Comparison of ENCODE assay signal across 27 mouse cellular contexts in the genomic region with DNA sequence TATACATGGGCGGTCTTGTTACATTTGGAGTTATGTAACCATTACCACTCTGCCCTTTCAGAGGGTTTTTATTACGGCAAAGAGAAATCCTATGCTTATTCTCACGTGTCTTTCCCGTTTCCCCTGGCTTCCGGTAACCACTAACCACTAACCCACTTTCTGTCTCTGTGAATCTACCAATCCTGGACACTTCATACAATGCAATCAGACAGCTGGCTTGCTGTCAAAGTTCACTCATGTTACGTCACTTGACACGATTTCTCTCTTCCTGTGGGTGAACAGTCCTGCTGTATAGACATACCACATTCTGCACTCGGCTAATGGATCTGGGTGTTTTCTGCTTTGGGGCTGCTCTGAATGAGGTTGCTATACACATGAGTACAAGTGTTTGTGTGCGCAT.
DNase-seq lines count a peak whose midpoint lies in the region; ATAC-seq and TF ChIP-seq lines count a peak whose summit lies in the region.
"Had no signal": no experiment of that assay in that cellular context is flagged by ENCODE, and none has a peak within 500 bp of the region (broad histone marks: within the 10 kb centered on the region; RNA-seq: fewer than 3 reads in every experiment).

No protein-coding gene starts in this region.

- no peaks in the 10 kb centered on the region for H3K36me3 ChIP-seq in lung, postnatal 0 days (ENCODE audit: insufficient read depth, low read length)
- H3K36me3 ChIP-seq: liver, embryonic 13.5 days had no signal

- H3K9ac ChIP-seq in lung, postnatal 0 days (replicated peaks; ENCODE audit: low read depth), result no peak overlapping the region
- H3K9ac ChIP-seq: forebrain, embryonic 13.5 days; hindbrain, embryonic 13.5 days; limb, embryonic 12.5 days; liver, embryonic 13.5 days; lung, embryonic 15.5 days; midbrain, embryonic 13.5 days; neural tube, embryonic 12.5 days; stomach, embryonic 15.5 days had no signal

- peaks cover 8% of the 10 kb centered on the region for H3K4me1 ChIP-seq in lung, adult 2 months (ENCODE audit: control insufficient read depth, insufficient read depth, low read length)
- H3K4me1 ChIP-seq in lung, postnatal 0 days (ENCODE audit: insufficient read depth, low read depth, low read length), result peaks cover 4% of the 10 kb centered on the region; the same call in 1 of the 2 replicates

- peak; percentile 17 to 44 for DNase-seq in lung, adult 18-20 months
- no peak for DNase-seq in lung, adult 2 months
- DNase-seq in thymus, postnatal 25 days, result peak; percentile 14
- no peak for DNase-seq in thymus, postnatal 36 days
- peak; percentile 10 for DNase-seq in lung, postnatal 0 days (ENCODE audit: low spot score)
- no peak for DNase-seq in neural tube, embryonic 10.5 days (ENCODE audit: extremely low spot score, low spot score)
- no peak for DNase-seq in natural killer cell, adult 2 months (ENCODE audit: low spot score in 2 of 2)
- DNase-seq: adrenal gland, adult 8-10 months; cerebellum, adult 2 months; cerebellum, postnatal 14 days; gastrocnemius, postnatal 25 days; heart, postnatal 4 days; kidney, adult 8-10 months; kidney, postnatal 10 days; liver, embryonic 13.5 days had no signal

- H3K4me2 ChIP-seq in lung, postnatal 0 days (replicated peaks; ENCODE audit: low read depth, low read length), result no peak overlapping the region
- H3K4me2 ChIP-seq: forebrain, embryonic 13.5 days; heart, embryonic 11.5 days; hindbrain, embryonic 13.5 days; limb, embryonic 12.5 days; liver, embryonic 13.5 days; lung, embryonic 15.5 days; midbrain, embryonic 13.5 days; neural tube, embryonic 12.5 days; stomach, embryonic 15.5 days had no signal

- no peak overlapping the region for H3K4me3 ChIP-seq in lung, adult 2 months (replicated peaks; ENCODE audit: extremely low read depth, low read depth, low read length)
- H3K4me3 ChIP-seq in lung, postnatal 0 days (ENCODE audit: low read depth, low read length), result no peak overlapping the region
- H3K4me3 ChIP-seq: forebrain, embryonic 13.5 days; hindbrain, embryonic 13.5 days; limb, embryonic 12.5 days; liver, embryonic 13.5 days; lung, embryonic 15.5 days; midbrain, embryonic 13.5 days; neural tube, embryonic 12.5 days; stomach, embryonic 15.5 days had no signal

- no peaks in the 10 kb centered on the region for H3K27me3 ChIP-seq in lung, postnatal 0 days (replicated peaks; ENCODE audit: insufficient read depth, low read length)
- H3K27me3 ChIP-seq: CH12.LX; hindbrain, embryonic 13.5 days; lung, embryonic 15.5 days; midbrain, embryonic 13.5 days; neural tube, embryonic 12.5 days; stomach, embryonic 15.5 days had no signal

- 69% methylated on average over 9 of the region's 9 CpGs for WGBS in lung, adult 2 months
- WGBS in lung, postnatal 0 days, result 64% methylated on average over 9 of the region's 9 CpGs

- TF ChIP-seq CTCF in lung, adult 2 months (IDR thresholded peaks at IDR 0.05; ENCODE audit: insufficient read depth, low read length), result no peak
- no peak for TF ChIP-seq CTCF in lung, postnatal 0 days (IDR thresholded peaks at IDR 0.05)

- TF ChIP-seq EP300 in lung, postnatal 0 days (IDR thresholded peaks at IDR 0.05), result no peak

- H3K27ac ChIP-seq in lung, postnatal 0 days (ENCODE audit: low read length), result no peak overlapping the region
- H3K27ac ChIP-seq: forebrain, embryonic 13.5 days; hindbrain, embryonic 13.5 days; limb, embryonic 12.5 days; liver, embryonic 13.5 days; lung, embryonic 15.5 days; midbrain, embryonic 13.5 days; neural tube, embryonic 12.5 days; stomach, embryonic 15.5 days had no signal

- peaks cover 5% of the 10 kb centered on the region; the same call in 1 of the 2 replicates for H3K9me3 ChIP-seq in lung, postnatal 0 days (ENCODE audit: low read length)
- H3K9me3 ChIP-seq: liver, embryonic 13.5 days; stomach, embryonic 15.5 days had no signal

- ATAC-seq in lung, postnatal 0 days, result no peak
- peak; percentile 65 for ATAC-seq in megakaryocyte progenitor cell, adult 5-6 weeks (replicated peaks; ENCODE audit: poor library complexity)
- ATAC-seq: activated CD4-positive, CD25-positive, alpha-beta regulatory T cell, adult 4 months; forebrain, embryonic 13.5 days; intestine, embryonic 16.5 days; midbrain, embryonic 13.5 days had no signal

- no peak for TF ChIP-seq POLR2A in lung, adult 2 months (IDR thresholded peaks at IDR 0.05; ENCODE audit: borderline replicate concordance, extremely low read depth, low read depth, low read length)

Comparison
In these comparisons a context has a peak if more than half of its experiments do, and no peak if none do; other contexts are left out.
1. DNase-seq: peak in lung, adult 18-20 months (2 of 2), thymus, postnatal 25 days (single experiment) and lung, postnatal 0 days (single experiment); none in lung, adult 2 months (single experiment), thymus, postnatal 36 days (0 of 2), neural tube, embryonic 10.5 days (single experiment) and natural killer cell, adult 2 months (0 of 2).